Mouse (Mus musculus): ENCODE measurements at regions not wholly inside any gene's neighbourhood (a gene's known extent, or its start where the extent isn't known, plus 50 kb on each side); places are given as distances from the start of the nearest gene placed in this dataset.

DNA sequence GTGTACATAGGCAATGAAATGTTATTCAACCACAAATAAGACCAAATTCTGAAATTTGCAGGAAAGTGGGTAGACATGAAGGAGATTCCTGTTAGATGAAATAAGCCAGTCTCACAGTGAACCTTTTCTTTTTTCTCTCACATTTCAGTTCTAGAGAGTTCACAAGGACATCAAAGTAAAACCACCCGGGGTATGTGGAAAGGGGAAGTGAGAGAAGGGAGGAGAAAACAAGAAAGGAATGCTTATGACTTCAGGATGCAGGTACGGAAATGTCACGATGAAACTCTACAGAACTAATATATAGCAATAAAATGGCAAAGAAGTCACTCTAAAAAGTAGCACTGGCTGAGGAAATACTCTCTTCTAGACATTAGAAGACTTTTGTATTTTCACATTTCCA is 548.7 kb upstream of the Klf4 start:
- Histone ChIP-seq H3K4me1 (replicated peaks) (no peaks in the 10 kb centered on the region), H3K4me2 (replicated peaks) (no peak overlapping the region), H3K27ac (no peak overlapping the region), H3K9ac (replicated peaks) (no peak overlapping the region), H3K36me3 (no peaks in the 10 kb centered on the region), H3K4me3 (replicated peaks) (no peak overlapping the region), H3K9me3 (no peaks in the 10 kb centered on the region), H3K27me3 (no peaks in the 10 kb centered on the region)
- ATAC-seq, result no peak
- WGBS, result 83% methylated on average over 3 of the region's 3 CpGs

GRCm38 (mm10) chr4:56070664-56071334 is 538.5 kb upstream of the Klf4 start:
- Histone ChIP-seq H3K4me1 (replicated peaks) (no peaks in the 10 kb centered on the region), H3K4me2 (replicated peaks) (no peak overlapping the region), H3K9ac (replicated peaks) (no peak overlapping the region), H3K9me3 (no peaks in the 10 kb centered on the region), H3K27me3 (no peaks in the 10 kb centered on the region), H3K36me3 (no peaks in the 10 kb centered on the region), H3K4me3 (replicated peaks) (no peak overlapping the region), H3K27ac (no peak overlapping the region)
- ATAC-seq, result no peak
- WGBS, result 91% methylated on average over 6 of the region's 6 CpGs

GRCm38 (mm10) chr4:56068859-56069258 is 536.6 kb upstream of the Klf4 start:
- Histone ChIP-seq H3K4me1 (replicated peaks) (no peaks in the 10 kb centered on the region), H3K9ac (replicated peaks) (no peak overlapping the region), H3K4me2 (replicated peaks) (no peak overlapping the region), H3K27ac (no peak overlapping the region), H3K27me3 (no peaks in the 10 kb centered on the region), H3K9me3 (no peaks in the 10 kb centered on the region), H3K4me3 (replicated peaks) (no peak overlapping the region), H3K36me3 (no peaks in the 10 kb centered on the region)
- 91% methylated on average over 4 of the region's 4 CpGs for WGBS
- no peak for ATAC-seq

DNA sequence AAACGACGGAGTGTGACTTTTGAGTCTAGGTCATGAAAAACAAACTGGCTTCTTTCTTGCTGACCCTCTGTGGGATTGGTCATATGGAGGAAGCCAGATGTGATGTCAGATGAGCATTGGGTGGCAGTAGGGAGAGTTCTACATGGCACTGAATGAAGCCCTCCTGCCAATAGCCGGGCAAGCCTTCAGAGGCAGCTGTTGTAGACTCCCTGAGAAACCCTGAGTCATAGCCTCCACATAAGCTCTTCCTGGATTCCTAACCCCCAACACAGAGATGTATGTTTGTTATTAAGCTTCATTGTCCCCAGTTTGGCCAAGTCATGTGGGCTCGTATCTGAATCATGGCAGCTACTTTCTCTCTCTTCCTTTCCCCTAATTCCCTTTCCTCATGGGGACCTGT is 532.4 kb upstream of the Klf4 start:
- ATAC-seq, result no peak
- Histone ChIP-seq H3K27ac (no peak overlapping the region), H3K4me1 (replicated peaks) (no peaks in the 10 kb centered on the region), H3K4me3 (replicated peaks) (no peak overlapping the region), H3K9ac (replicated peaks) (no peak overlapping the region), H3K36me3 (no peaks in the 10 kb centered on the region), H3K4me2 (replicated peaks) (no peak overlapping the region), H3K9me3 (no peaks in the 10 kb centered on the region), H3K27me3 (no peaks in the 10 kb centered on the region)
- WGBS, result 95% methylated on average over 4 of the region's 4 CpGs

DNA sequence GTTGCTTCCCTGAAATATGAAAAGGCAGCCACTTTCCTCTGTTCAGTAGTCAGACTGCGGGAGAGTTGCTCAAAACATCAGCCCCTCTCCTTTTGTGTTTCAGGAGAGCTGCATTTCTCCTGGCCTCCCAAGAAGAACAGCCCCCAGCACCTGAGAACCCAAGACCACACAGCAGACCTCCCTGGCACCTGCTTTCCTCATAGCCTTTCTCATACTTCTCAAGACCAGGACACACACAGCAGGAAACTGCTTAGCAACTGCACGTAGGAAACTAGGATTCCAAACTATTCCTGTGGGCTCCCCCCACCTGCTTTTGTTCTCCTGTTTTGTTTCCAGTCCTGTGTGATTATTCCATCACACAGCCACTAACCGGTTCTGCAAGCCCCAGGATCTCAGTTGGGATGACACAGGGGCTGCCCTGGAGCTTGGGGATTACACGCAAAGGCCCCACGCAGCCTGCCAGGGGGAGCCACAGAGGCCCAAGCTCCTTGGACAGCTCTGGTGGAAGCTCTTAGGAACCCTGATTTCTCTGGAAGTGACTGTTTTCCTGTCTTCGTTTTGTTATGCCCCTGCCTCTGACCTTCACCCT is 519.6 kb upstream of the Klf4 start:
- no peaks in the 10 kb centered on the region for H3K27me3 ChIP-seq
- no peak overlapping the region for H3K9ac ChIP-seq (replicated peaks)
- H3K36me3 ChIP-seq, result no peaks in the 10 kb centered on the region
- H3K4me3 ChIP-seq (replicated peaks), result no peak overlapping the region
- H3K27ac ChIP-seq, result no peak overlapping the region
- ATAC-seq, result no peak
- no peaks in the 10 kb centered on the region for H3K9me3 ChIP-seq
- peaks cover 12% of the 10 kb centered on the region for H3K4me1 ChIP-seq (replicated peaks)
- H3K4me2 ChIP-seq (replicated peaks), result no peak overlapping the region
- 12% methylated on average over 6 of the region's 6 CpGs for WGBS

- WGBS, result 85% methylated on average over 4 of the region's 4 CpGs
- no peak overlapping the region for H3K27ac ChIP-seq
These were observed 507.1 kb upstream of the Klf4 start for GRCm38 (mm10) chr4:56039327-56039726.

DNA sequence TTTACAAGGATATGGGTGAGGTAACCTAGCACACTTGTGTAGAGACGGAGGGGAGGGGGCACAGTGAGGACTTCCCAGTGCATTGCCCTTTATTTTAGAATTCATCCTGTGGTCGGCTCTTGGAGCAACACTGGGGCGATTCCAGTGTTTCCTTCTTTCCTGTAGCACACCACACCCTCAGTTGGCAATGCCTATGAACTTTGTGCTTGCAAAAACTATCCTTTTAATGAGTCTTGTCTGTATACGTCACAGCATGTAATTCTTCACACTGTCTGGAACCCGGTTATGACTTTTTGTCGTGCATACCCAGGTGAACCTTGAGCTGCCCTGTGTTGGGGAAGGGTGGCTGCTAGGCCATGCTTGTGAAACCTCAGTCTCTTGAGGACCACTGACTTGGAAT is 504.1 kb upstream of the Klf4 start:
- Histone ChIP-seq H3K27me3 (no peaks in the 10 kb centered on the region), H3K27ac (no peak overlapping the region), H3K4me2 (replicated peaks) (no peak overlapping the region), H3K9ac (replicated peaks) (no peak overlapping the region), H3K4me3 (replicated peaks) (no peak overlapping the region), H3K9me3 (no peaks in the 10 kb centered on the region), H3K36me3 (no peaks in the 10 kb centered on the region), H3K4me1 (replicated peaks) (no peaks in the 10 kb centered on the region)
- no peak for ATAC-seq
- WGBS, result 86% methylated on average over 6 of the region's 6 CpGs

More at GRCm38 (mm10) chr4:56039327-56039726, 507.1 kb upstream of the Klf4 start:
- no peaks in the 10 kb centered on the region for H3K4me1 ChIP-seq (replicated peaks)
- H3K27me3 ChIP-seq, result no peaks in the 10 kb centered on the region
- no peaks in the 10 kb centered on the region for H3K36me3 ChIP-seq
- ATAC-seq, result no peak
- H3K4me2 ChIP-seq (replicated peaks), result no peak overlapping the region
- H3K4me3 ChIP-seq (replicated peaks), result no peak overlapping the region
- H3K9ac ChIP-seq (replicated peaks), result no peak overlapping the region
- no peaks in the 10 kb centered on the region for H3K9me3 ChIP-seq

DNA sequence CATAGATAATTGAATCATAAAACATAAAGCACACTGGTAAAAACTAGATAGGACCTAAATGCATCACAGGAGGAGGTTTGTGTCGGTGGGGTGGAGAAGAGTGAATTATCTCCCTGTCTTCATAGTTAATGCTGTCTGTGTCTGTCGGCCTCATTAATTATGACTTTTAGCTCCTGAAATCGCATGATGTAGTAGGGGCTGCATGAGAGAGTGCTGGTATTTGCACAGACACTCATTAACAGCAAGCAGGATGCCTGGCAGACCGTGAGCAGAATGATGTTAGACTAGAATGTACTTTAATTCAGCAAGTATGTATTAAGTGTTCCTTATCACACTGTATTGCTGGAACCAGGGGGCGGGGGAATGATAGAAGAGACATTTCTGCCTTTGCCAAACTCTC is 503.3 kb upstream of the Klf4 start:
- ATAC-seq, result no peak; the same call in 1 of the 2 replicates
- Histone ChIP-seq H3K4me1 (replicated peaks) (no peaks in the 10 kb centered on the region), H3K4me3 (replicated peaks) (no peak overlapping the region), H3K4me2 (replicated peaks) (no peak overlapping the region), H3K9me3 (no peaks in the 10 kb centered on the region), H3K36me3 (no peaks in the 10 kb centered on the region), H3K9ac (replicated peaks) (no peak overlapping the region), H3K27ac (no peak overlapping the region), H3K27me3 (no peaks in the 10 kb centered on the region)
- 73% methylated on average over 5 of the region's 5 CpGs for WGBS

DNA sequence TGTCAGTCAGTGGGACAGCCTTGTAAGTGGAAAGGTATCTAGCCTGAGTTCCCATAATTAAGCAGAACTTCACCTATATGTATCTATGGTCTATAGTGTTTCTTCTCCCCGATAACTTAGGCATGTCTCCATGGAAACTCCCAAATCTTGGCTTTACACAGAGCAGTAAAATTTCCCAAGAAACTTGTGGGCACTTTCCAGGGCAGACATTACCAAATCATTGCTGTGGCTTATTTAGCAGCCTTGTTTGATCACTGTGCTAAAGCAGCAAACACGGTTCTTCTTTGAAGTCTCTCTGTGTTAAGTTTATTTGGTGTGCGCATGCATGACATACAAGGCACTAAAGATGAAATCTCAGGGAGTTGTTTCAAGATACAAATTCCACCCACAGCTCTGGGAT is 496.2 kb upstream of the Klf4 start:
- Histone ChIP-seq H3K9me3 (no peaks in the 10 kb centered on the region), H3K27ac (no peak overlapping the region), H3K4me3 (replicated peaks) (no peak overlapping the region), H3K36me3 (no peaks in the 10 kb centered on the region), H3K9ac (replicated peaks) (no peak overlapping the region), H3K4me2 (replicated peaks) (no peak overlapping the region), H3K27me3 (no peaks in the 10 kb centered on the region), H3K4me1 (replicated peaks) (no peaks in the 10 kb centered on the region)
- WGBS, result 79% methylated on average over 3 of the region's 3 CpGs
- ATAC-seq, result no peak

DNA sequence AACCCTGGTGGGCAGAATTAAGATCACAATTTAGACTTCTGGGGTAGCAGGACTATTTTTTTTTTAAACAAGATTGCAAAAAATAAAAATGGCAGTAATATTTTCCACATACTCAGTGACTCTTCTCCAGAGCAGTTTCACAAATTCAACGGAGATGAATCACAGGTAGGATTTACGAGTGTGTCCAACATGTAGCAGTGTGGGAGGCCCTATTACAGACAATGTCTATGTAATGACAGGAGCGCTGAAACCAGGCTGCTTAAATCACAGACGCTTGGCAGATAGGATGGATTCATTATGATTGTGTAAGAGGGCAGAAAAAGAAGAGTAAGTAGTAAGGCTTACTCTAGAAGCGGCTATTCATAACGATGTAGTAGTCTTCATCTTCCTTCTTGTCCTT is 495.0 kb upstream of the Klf4 start:
- 89% methylated on average over 6 of the region's 6 CpGs for WGBS
- Histone ChIP-seq H3K36me3 (no peaks in the 10 kb centered on the region), H3K9me3 (no peaks in the 10 kb centered on the region), H3K4me2 (replicated peaks) (no peak overlapping the region), H3K4me3 (replicated peaks) (no peak overlapping the region), H3K27ac (no peak overlapping the region), H3K27me3 (no peaks in the 10 kb centered on the region), H3K9ac (replicated peaks) (no peak overlapping the region), H3K4me1 (replicated peaks) (no peaks in the 10 kb centered on the region)
- no peak for ATAC-seq

- Histone ChIP-seq H3K4me3 (replicated peaks) (no peak overlapping the region), H3K36me3 (no peaks in the 10 kb centered on the region), H3K9ac (replicated peaks) (no peak overlapping the region), H3K27me3 (no peaks in the 10 kb centered on the region), H3K4me1 (replicated peaks) (no peaks in the 10 kb centered on the region), H3K27ac (no peak overlapping the region), H3K9me3 (no peaks in the 10 kb centered on the region), H3K4me2 (replicated peaks) (no peak overlapping the region)
- no peak for ATAC-seq
These were observed 492.2 kb upstream of the Klf4 start for GRCm38 (mm10) chr4:56024478-56024877.

DNA sequence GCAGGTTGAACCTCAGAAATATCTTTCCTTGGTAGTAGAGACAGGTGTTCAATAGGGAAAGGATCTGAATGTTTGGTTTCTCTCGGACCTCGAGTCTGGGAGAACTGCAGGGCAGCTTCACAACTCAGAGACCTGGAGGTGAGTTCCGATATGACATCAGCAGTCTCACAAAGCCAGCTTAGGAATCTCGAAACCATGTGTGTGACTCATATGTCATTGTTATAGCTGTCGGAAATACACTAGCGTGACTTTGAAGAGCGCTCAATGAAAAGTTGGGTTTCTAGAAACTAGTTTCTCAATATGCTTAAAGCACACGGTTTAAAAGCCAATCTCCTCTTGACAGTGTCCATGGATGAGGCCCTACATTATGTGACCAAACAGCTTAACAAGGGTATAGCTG is 485.9 kb upstream of the Klf4 start:
- Histone ChIP-seq H3K4me3 (replicated peaks) (no peak overlapping the region), H3K27me3 (no peaks in the 10 kb centered on the region), H3K4me1 (replicated peaks) (no peaks in the 10 kb centered on the region), H3K36me3 (no peaks in the 10 kb centered on the region), H3K4me2 (replicated peaks) (no peak overlapping the region), H3K9ac (replicated peaks) (no peak overlapping the region), H3K27ac (no peak overlapping the region), H3K9me3 (no peaks in the 10 kb centered on the region)
- 96% methylated on average over 8 of the region's 8 CpGs for WGBS
- ATAC-seq, result no peak

DNA sequence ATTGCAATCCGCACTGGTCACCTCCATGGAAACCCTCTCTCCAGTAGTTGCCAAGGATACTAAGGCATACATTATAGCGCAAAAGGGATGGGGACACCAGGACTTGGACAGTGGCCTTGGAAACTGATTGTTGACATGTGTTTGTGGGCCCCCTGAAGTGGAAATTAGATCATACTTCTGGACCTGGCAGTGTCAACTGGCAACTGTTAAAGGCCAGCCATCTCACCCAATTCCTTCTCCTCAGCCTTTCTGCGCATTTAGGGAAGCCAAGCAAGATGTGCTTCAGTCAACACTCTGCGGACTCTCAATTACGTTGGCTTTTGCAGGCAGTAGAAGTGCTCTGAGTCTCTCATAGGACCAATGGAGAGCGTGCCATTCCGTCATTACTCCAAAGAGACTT is 483.2 kb upstream of the Klf4 start:
- Histone ChIP-seq H3K4me2 (replicated peaks) (no peak overlapping the region), H3K36me3 (no peaks in the 10 kb centered on the region), H3K4me1 (replicated peaks) (no peaks in the 10 kb centered on the region), H3K27ac (no peak overlapping the region), H3K9me3 (no peaks in the 10 kb centered on the region), H3K4me3 (replicated peaks) (no peak overlapping the region), H3K9ac (replicated peaks) (no peak overlapping the region), H3K27me3 (no peaks in the 10 kb centered on the region)
- no peak for ATAC-seq
- WGBS, result 89% methylated on average over 7 of the region's 7 CpGs

All from midbrain, embryonic 13.5 days (tissue).